Comparison of ENCODE assay signal across 13 mouse cellular contexts in genomic region chr4:143129261-143129760, GRCm38 (mm10).
"Had no signal": no experiment of that assay in that cellular context is flagged by ENCODE, and none has a peak within 500 bp of the region (broad histone marks: within the 10 kb centered on the region; RNA-seq: fewer than 3 reads in every experiment).

No protein-coding gene starts in this region.

- DNase-seq: gastrocnemius, adult 2 months; gastrocnemius, postnatal 10 days; gastrocnemius, postnatal 25 days; heart, postnatal 14 days; heart, postnatal 36 days; kidney, adult 18-20 months; kidney, adult 8-10 months; kidney, postnatal 10 days; kidney, postnatal 25 days; kidney, postnatal 4 days; liver; liver, embryonic 13.5 days; liver, postnatal 0 days had no signal
